Mouse (Mus musculus) ES-E14 (cell line): Measurements from ENCODE around the gene Clint1. TPM values are rescaled to one million over a fixed set of nuclear protein-coding genes. Genes with fewer than 3 reads are reported as not detected.

ENCODE experiments used
- DNase-seq: peaks from one replicate; pipeline ENCODE4 v3.0.0-alpha.2; 2013; ENCODE audit warnings: low read depth, low spot score
- H3K27ac ChIP-seq: 2 replicates; pipeline ENCODE4 v1.5.1; 2012; ENCODE audit warnings: low read depth, mild to moderate bottlenecking, low read length, moderate library complexity, mixed read lengths; ENCODE audit not compliant: poor library complexity, insufficient read depth, severe bottlenecking
- H3K36me3 ChIP-seq: 2 replicates; pipeline ENCODE4 v1.6.1; 2012; ENCODE audit warnings: mild to moderate bottlenecking, low read length, moderate library complexity, mixed read lengths; ENCODE audit not compliant: control insufficient read depth, poor library complexity, insufficient read depth, severe bottlenecking
- H3K4me1 ChIP-seq, 2 experiments: fragments of 150-350 bp in 1 of 2; sonication (generic) in 1 of 2; 2 replicates each; pipeline ENCODE4 v1.6.1; 2012; ENCODE audit warnings: low read length in 2 of 2, mild to moderate bottlenecking in 1 of 2, mixed read lengths in 1 of 2; ENCODE audit not compliant: control insufficient read depth in 2 of 2, insufficient read depth in 2 of 2, poor library complexity in 1 of 2
- H3K4me3 ChIP-seq, 2 experiments: fragments of 150-350 bp in 1 of 2; sonication (generic) in 1 of 2; 2 replicates each; pipeline ENCODE4 v1.5.1; 2012; ENCODE audit warnings: low read length in 2 of 2, low read depth in 1 of 2, mild to moderate bottlenecking in 1 of 2, mixed read lengths in 1 of 2; ENCODE audit not compliant: insufficient read depth in 1 of 2, poor library complexity in 1 of 2, severe bottlenecking in 1 of 2
- H3K9ac ChIP-seq: 2 replicates; pipeline ENCODE4 v1.6.1; 2012; ENCODE audit warnings: low read depth, mild to moderate bottlenecking, low read length, mixed read lengths; ENCODE audit not compliant: poor library complexity, insufficient read depth, severe bottlenecking
- H3K9me3 ChIP-seq: fragments of 150-350 bp; sonication (generic); 2 replicates; pipeline ENCODE4 v1.6.1; 2012; ENCODE audit warnings: low read depth, mild to moderate bottlenecking, low read length; ENCODE audit not compliant: control insufficient read depth, insufficient read depth
- CHD2 ChIP-seq: IDR thresholded peaks from 2 replicates; pipeline ENCODE4 v1.6.1; 2014; ENCODE audit warnings: mild to moderate bottlenecking, low read depth, low read length, inconsistent platforms
- HCFC1 ChIP-seq: IDR thresholded peaks from 2 replicates; pipeline ENCODE4 v1.6.1; 2012; ENCODE audit warnings: low read length, inconsistent platforms, borderline replicate concordance; ENCODE audit not compliant: insufficient read depth
- MAFK ChIP-seq: IDR thresholded peaks from 2 replicates; pipeline ENCODE4 v1.6.1; 2014; ENCODE audit warnings: mild to moderate bottlenecking, low read depth, low read length, inconsistent platforms; ENCODE audit not compliant: insufficient read depth
- ZC3H11A ChIP-seq: IDR thresholded peaks from 2 replicates; pipeline ENCODE4 v1.6.1; 2012; ENCODE audit warnings: low read depth, mild to moderate bottlenecking, inconsistent platforms, low read length, borderline replicate concordance
- ZNF384 ChIP-seq: IDR thresholded peaks from 2 replicates; pipeline ENCODE4 v1.6.1; 2012; ENCODE audit warnings: low read depth, low read length, inconsistent platforms
- in situ Hi-C, 2 experiments: fragments of 600-800 bp; cut with MboI; formaldehyde crosslinking; loops; one replicate each; pipeline ENCODE4 v1.15.1; 2025; ENCODE audit warnings: low sequenced_read_pairs in 2 of 2, inconsistent platforms in 1 of 2; ENCODE audit not compliant: unreplicated experiment in 2 of 2
- total RNA-seq: library from RNA; depleted of rRNA; stranded (reverse); fragments of 300-350 nt; gene quantifications from 2 replicates; pipeline ENCODE4 v1.2.3, GENCODE M21; 2012

The Clint1 gene
- total RNA-seq, 1 experiment: 40.7 TPM

DNA sequence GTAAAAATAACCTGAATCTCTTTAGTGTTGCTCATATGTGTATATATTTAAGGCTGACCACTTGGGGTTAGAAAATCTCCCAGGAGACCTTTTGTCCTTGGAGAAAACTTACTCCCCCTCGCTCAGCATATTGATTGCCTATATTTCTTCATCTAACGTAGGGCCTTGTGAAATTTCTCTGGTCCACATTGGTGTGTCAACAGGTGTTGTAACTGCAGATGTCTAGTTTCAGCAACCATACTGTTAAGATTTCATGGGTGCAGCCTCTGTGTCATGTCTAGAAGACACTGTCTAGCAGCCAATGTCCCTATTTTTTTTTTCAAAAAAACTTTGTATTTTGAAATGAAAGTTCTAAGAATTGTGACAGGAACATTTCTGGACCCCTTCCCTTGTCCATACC lies 14.0 kb downstream of the Clint1 start:
- no peak overlapping the region for H3K27ac ChIP-seq
- H3K4me1 ChIP-seq: no peaks in the 10 kb centered on the region
- H3K9ac ChIP-seq: no peak overlapping the region
- H3K9me3 ChIP-seq: no peaks in the 10 kb centered on the region
- in situ Hi-C loops: no loop called here
- H3K36me3 ChIP-seq: 0 out of 2 replicates have a peak, but pooled peaks cover 2% of the 10 kb centered on the region
- TF ChIP-seq MAFK (no peak), HCFC1 (no peak), CHD2 (no peak), ZC3H11A (no peak), ZNF384 (no peak)
- H3K4me3 ChIP-seq: no peak overlapping the region
- no peak for DNase-seq

- Histone ChIP-seq H3K9me3 (no peaks in the 10 kb centered on the region), H3K4me1 (no peaks in the 10 kb centered on the region), H3K36me3 (no peaks in the 10 kb centered on the region), H3K9ac (no peak overlapping the region), H3K4me3 (no peak overlapping the region), H3K27ac (no peak overlapping the region)
- no peak for DNase-seq
- in situ Hi-C loops: no loop called here
- TF ChIP-seq MAFK (no peak), ZNF384 (no peak), ZC3H11A (no peak)
Measured at GRCm38 (mm10) chr11:45866534-45866933, 14.7 kb downstream of the Clint1 start.

GRCm38 (mm10) chr11:45873666-45874065 lies 21.8 kb downstream of the Clint1 start:
- Histone ChIP-seq H3K9me3 (no peaks in the 10 kb centered on the region), H3K4me1 (no peaks in the 10 kb centered on the region), H3K36me3 (no peaks in the 10 kb centered on the region), H3K4me3 (no peak overlapping the region), H3K27ac (no peak overlapping the region), H3K9ac (no peak overlapping the region)
- DNase-seq: peak; percentile 59
- TF ChIP-seq ZNF384: no peak
- in situ Hi-C loops: no loop called here

DNA sequence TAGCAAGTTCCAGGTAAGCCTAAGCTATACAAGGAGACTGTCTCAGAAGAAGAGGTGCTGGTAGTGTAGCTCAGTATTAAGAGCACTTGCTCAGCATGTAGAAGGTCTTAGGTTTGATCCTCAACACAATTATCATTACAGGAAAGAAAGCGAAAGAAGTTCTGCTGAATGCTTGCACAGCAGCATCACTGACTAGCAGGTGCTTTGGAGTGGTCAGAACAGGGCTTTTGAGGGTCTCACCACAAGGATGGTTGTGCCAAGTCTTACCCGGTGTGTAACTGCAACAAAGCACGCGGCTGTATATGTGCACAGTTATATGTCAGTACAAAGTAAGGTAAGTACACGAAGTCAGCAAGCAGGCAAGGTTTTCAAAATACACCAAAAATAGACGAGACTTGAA lies 22.4 kb downstream of the Clint1 start:
- no peaks in the 10 kb centered on the region for H3K36me3 ChIP-seq
- in situ Hi-C loops: no loop called here
- H3K9ac ChIP-seq: no peak overlapping the region
- no peak overlapping the region for H3K4me3 ChIP-seq
- H3K27ac ChIP-seq: no peak overlapping the region
- H3K9me3 ChIP-seq: no peaks in the 10 kb centered on the region
- TF ChIP-seq CHD2 (no peak), HCFC1 (no peak), MAFK (no peak)
- no peak for DNase-seq
- no peaks in the 10 kb centered on the region for H3K4me1 ChIP-seq

- no peak overlapping the region for H3K9ac ChIP-seq
- in situ Hi-C loops: no loop called here
- no peak overlapping the region for H3K27ac ChIP-seq
- TF ChIP-seq ZC3H11A (no peak), MAFK (no peak), HCFC1 (no peak), ZNF384 (no peak), CHD2 (no peak)
- no peak for DNase-seq
- no peaks in the 10 kb centered on the region for H3K4me1 ChIP-seq
- H3K9me3 ChIP-seq: no peaks in the 10 kb centered on the region
- no peak overlapping the region for H3K4me3 ChIP-seq
- H3K36me3 ChIP-seq: no peaks in the 10 kb centered on the region
Measured at GRCm38 (mm10) chr11:45875351-45875935, 23.6 kb downstream of the Clint1 start.
